Mouse (Mus musculus): Measurements from ENCODE around the gene Mup12. TPM values are rescaled to one million over a fixed set of nuclear protein-coding genes. Genes with fewer than 3 reads are reported as not detected.
"Not testable (repeated sequence)": the region's sequence is repeated elsewhere in the genome, so short reads cannot be mapped to it uniquely, and the experiment has no call there.

The Mup12 gene
- total RNA-seq (2021) = not detected

DNA sequence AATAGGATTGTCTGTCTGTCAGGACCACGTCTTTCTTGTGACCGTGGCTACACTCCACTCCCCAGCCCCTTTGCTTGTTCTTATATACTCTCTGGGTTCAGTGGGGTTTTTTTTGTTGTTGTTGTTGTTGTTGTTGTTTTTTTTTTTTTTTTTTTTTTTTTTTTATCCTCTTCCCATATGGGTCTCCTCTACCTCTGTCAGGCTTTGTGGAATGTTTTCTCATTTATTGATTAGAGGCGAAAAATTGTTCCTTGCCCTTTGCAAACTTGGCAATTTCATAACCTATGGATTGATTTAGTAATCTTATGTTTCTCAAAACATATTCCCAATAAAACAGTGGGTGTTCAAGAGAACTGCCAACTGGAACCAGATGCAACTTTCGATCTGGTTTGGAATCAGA, at the start of gene Mup12:
TSS of gene Mup12 (minus strand) at position 101 of the 400 bp plus-strand sequence.
- DNase-seq (ENCODE audit: low spot score in 2 of 2); intact Hi-C loops (cut with DNase I): not testable (repeated sequence)

Other genes starting within 250 kb of the Mup12 start
- not detected for gene Mup1, start 239.4 kb downstream of the Mup12 start, total RNA-seq (2021)
- gene Mup10, start 159.1 kb downstream of the Mup12 start, total RNA-seq (2021) = not detected
- not detected for gene Mup11, start 78.9 kb downstream of the Mup12 start, total RNA-seq (2021)
- gene Mup22, start 80.1 kb upstream of the Mup12 start, total RNA-seq (2021) = not detected